Mouse (Mus musculus) ovary, adult 18-20 months (tissue): ENCODE results near the gene Ccdc82.

Experiments
- DNase-seq: peaks from one replicate; pipeline ENCODE4 v3.0.0; 2022; ENCODE audit warnings: low spot score, mixed read lengths

The Ccdc82 gene

GRCm38 (mm10) chr9:13299190-13299589 is 52.4 kb downstream of the Ccdc82 start:
- no peak for DNase-seq

- DNase-seq, result no peak
Measured at GRCm38 (mm10) chr9:13300041-13300441, 53.3 kb downstream of the Ccdc82 start.

GRCm38 (mm10) chr9:13300891-13301782 is 54.4 kb downstream of the Ccdc82 start:
- DNase-seq, result no peak

DNA sequence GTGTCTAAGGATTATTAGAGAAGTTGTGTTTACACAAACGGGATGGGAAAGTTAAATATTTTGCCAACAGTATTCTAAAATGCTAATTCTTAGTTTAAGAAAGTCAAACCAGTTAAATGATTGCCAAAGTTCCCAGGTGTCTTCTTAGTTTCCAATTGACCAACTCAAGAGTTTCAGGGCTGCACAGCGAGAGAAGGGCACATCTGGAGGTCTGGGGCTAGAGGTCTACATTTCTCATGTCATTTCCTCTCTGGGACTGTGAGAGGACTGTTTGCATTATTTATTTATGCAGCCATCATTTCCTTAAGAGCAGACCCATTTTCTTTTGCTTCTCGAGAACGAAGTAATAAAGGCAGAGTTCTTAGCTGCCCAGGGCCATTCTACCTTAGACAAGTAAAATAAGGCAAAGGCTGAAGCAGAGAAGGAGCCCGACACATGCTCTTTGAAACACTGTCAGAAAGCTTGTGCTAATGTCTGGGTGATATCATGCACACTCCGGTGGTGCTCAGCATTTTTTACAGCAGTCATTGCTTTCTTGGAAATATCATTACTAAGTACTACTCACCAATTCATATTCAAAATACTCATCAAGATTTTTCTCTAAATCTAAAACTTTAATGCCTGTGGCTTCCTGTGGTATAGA is 55.5 kb downstream of the Ccdc82 start:
- DNase-seq, result no peak

GRCm38 (mm10) chr9:13303099-13303771 is 56.5 kb downstream of the Ccdc82 start:
- no peak for DNase-seq

DNA sequence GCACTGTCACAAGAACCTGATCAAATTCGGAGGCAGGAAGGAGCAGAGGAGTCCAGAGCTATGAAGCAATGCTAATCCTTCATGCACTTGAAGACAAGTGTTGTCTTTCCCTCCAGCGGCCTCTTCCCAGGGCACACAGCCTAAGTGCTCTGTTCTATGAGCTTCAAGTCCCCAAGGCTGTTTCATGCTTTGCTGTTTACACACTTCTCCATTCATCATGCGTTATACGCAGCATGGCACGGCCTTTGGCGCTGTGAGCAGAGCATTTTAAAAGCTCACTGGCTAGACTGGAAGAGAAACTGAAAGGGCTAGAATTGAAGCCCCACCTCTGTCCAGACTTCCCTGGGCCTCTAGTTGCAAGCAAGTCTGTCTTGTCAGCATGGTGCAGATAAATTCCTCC is 57.2 kb downstream of the Ccdc82 start:
- DNase-seq, result peak; percentile 38

GRCm38 (mm10) chr9:13306471-13306870 is 59.7 kb downstream of the Ccdc82 start:
- DNase-seq, result no peak

GRCm38 (mm10) chr9:13307226-13307625 is 60.5 kb downstream of the Ccdc82 start:
- no peak for DNase-seq

DNA sequence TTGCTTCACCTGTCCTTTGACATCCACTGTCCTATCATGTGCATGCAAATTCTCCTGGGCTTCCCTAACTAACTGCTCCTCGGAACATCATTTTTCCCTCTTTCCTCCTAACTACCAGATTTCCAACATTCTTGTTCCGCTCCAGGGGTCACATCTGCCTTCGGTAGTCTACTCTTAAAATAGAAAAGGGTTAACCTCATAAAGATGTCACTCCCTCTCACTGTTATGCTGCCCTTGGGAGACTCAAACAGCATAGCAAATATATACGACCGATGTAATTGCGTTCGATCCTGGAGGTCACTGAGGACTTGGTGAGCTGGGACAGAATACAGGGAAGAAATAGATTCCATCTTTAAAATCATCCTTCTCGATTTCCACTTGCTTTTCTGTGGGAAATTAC is 62.0 kb downstream of the Ccdc82 start:
- no peak for DNase-seq

- no peak for DNase-seq
Measured at GRCm38 (mm10) chr9:13309807-13310206, 63.1 kb downstream of the Ccdc82 start.

DNA sequence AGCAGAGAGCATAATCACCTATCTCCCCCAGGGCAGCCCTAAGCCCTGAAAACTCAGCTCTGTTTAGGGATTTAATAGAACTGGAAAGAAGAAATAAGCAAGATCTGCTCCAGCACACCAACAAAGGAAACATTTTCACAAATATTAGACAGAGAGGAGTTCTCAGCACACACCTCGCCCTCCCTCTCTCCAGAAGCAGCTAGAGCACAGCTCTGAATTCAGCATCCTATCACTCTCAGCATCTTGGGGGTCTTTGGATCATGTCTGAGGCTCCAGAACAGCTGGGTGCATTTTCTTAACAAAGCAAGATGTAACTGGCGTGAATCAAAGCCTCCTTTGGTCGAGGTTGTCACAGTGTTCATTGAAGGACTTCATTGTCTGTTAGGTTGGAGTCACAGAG is 63.5 kb downstream of the Ccdc82 start:
- no peak for DNase-seq

DNA sequence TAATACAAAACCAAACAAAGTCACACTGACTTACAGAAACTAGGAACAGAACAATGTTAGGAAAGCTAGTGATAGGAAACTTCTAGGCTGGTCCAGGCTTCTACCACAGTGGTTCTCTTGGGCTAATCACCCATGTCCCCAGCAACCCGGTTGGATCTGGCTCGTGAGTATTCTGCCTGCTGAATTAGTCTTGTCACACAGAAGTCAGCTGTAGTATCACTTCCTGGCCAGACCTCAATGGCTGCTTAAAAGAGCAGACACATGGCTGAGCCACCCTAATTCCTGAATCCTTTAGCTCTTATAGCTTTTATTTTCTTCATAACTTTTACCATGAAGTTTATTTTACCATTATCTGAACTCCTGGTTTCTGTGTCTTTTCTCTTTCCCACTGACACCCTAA is 64.3 kb downstream of the Ccdc82 start:
- DNase-seq, result no peak

DNA sequence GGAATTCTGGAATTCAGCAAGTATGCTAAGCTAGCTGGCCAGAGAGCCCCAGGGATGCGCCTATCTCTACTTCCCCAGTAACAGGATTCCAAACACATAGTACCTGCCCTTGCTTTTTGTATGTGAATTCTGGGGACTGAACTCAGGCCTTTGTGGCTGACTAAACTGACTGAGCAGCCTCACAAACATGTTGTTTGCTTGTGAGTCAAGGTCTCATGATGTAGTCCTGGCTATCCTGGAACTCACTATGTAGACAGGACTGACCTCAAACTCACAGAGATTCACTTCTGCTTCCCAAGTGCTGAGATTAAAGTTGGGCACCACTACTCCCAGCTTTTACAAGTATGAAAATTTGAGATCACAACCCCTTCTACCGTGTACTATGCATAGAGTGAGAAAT is 67.2 kb downstream of the Ccdc82 start:
- no peak for DNase-seq

DNA sequence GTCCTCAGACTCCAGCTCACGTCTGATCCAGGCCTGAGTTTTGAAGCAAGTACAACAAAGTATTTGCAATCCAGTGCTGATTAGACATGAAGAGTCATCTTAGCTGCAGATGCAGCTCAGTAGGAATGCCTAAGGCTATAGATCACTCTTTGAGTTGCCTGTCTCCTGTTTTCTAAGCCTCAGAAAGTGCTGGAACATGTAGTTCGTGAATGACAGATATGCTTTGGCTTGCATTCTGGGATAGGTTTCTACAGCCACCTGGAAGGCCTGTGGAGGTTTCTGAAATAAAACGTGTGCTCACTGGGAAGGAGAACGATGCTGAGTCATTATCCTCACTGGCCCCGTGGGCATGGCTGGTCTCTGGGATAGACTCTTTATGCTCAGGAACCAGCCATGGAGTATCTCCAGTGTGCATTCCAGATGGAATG is 67.8 kb downstream of the Ccdc82 start:
- no peak for DNase-seq

- no peak for DNase-seq
Measured at GRCm38 (mm10) chr9:13315393-13315792, 68.6 kb downstream of the Ccdc82 start.

- no peak for DNase-seq
Measured at GRCm38 (mm10) chr9:13319566-13319965, 72.8 kb downstream of the Ccdc82 start.

DNA sequence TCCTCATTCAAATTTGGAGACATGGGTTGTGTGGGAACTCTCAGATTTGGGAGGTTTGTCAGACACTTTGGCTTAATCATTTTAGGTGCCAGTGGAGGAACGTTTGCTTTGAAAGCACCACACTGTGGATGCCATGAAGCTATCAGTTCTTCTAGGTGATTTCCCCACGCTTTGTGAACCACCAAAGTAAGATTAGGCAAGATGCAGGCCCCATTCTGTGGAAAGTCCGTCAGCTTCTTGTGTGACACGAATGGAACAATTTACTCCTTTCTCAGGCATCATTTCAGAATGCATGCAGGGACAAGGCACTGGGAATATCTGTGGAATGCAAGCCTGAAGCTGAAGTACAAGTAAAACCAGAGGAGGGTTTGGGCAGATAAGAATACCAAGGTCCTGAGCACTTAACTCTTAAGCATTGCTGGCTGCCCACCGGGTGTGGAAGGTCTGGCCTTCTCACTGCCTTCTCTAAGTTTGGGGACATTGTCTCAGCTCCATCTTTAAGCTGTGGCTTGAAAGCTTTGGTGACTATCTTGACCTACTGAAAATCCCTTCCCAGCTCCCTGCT is 74.1 kb downstream of the Ccdc82 start:
- DNase-seq, result no peak

- DNase-seq, result no peak
Measured at GRCm38 (mm10) chr9:13323074-13323473, 76.3 kb downstream of the Ccdc82 start.

DNA sequence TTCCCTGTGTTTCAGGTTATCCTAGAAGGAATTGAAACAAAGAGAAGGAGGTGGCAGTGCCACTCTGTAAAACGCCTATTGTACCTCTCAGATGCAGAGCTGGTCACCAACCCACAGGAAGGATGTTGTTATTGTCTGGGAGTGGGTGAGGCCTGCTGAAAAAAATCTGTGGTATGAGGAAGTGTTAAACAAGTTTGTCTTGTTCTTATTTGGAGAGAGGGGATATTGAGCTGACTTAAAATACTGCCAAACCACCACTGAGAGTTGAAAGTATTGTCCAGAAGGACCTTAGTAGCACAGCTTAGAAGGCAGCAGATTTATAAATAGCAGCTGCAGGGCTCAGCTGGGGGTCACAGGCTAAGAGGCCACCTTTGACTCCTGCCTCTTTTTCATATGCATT is 76.9 kb downstream of the Ccdc82 start:
- DNase-seq, result no peak
